Mouse (Mus musculus): ENCODE data around the gene Prkaca.
"Not testable (repeated sequence)": the region's sequence is repeated elsewhere in the genome, so short reads cannot be mapped to it uniquely, and the experiment has no call there.

Gene Prkaca

GRCm38 (mm10) chr8:83976101-83976630, 3.4 kb downstream of the Prkaca start:
- ATAC-seq (ENCODE audit: low TSS enrichment) = no peak

- ATAC-seq (ENCODE audit: low TSS enrichment) = no peak
These were observed 4.1 kb downstream of the Prkaca start for GRCm38 (mm10) chr8:83976779-83977350.

DNA sequence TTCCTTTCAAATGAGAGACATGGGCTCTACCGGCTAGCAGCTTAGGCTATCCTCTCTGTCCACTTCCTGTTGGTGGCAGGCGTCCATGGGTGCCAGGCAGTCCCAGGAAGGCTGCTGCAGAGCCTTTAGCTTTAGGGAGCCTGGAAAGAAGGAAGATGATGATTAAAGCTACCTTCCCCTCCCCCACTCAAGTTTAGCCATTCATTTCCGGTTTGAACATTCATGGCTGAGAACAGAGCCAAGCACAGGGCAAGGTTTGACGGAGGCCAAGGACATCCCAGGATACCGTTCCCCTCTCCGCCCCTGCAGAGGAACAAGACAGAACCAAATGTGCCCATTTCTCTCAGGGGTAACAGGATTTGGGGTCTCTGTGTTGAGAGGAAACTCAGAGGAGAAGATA, 4.9 kb downstream of the Prkaca start:
- ATAC-seq (ENCODE audit: low TSS enrichment) = no peak

GRCm38 (mm10) chr8:83978200-83978599, 5.4 kb downstream of the Prkaca start:
- no peak for ATAC-seq (ENCODE audit: low TSS enrichment)

DNA sequence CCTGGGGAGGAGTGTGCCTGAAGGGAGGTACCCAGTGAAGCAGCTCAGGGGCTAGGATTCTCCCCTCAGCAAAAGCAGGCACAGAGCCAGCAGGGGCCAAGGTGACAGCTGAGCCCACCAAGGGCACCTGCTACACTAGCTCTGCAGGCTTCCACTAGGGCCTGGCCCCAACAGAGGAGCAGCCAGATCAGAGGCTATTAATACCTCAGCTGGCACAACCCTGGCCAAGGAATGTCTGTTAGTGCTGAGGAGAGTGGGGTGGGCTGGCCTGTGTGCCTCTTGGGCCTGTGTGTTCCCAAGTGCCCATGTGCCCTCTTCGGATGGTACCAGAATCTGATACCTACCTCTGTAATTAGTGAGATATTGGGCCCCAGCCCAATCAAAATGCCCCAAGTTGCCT, 7.5 kb downstream of the Prkaca start:
- no peak for ATAC-seq (ENCODE audit: low TSS enrichment)

DNA sequence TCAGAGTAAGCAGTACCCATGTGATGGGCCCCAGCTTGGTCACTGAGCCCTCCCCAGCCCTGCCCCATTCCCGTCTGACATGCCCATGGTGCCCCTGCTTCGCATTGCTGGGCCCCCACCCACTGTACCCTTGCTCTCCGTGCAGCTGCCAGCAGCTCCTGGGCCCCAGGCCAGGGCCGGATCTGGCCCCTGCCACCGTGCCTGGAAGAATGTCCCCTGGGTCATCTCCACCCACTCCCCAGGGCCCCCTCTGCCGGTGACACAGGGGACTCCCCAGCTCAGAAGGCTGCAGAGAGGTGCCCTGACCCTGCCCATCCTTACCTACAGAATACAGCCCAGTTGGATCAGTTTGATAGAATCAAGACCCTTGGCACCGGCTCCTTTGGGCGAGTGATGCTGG, 8.1 kb downstream of the Prkaca start:
- no peak for ATAC-seq (ENCODE audit: low TSS enrichment)

DNA sequence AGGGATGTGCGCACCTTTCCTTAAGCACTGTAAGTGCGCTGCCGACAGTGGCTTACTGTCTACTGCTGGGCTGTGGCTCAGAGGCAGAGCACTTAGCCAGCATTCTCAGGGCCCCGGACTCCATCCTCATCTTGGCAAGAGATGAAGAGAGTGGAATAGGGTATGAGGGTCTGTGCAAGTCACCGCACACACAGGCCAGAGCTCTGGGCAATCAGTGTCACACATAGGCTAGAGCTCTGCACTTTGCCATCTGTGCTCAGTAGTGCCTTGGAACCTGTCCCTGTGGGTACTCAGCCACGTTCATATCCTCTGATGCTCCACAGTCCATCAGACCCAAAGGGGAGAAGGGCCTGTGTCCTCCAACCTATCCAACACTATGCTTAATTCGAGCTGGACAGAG, 8.7 kb downstream of the Prkaca start:
- no peak for ATAC-seq (ENCODE audit: low TSS enrichment)

DNA sequence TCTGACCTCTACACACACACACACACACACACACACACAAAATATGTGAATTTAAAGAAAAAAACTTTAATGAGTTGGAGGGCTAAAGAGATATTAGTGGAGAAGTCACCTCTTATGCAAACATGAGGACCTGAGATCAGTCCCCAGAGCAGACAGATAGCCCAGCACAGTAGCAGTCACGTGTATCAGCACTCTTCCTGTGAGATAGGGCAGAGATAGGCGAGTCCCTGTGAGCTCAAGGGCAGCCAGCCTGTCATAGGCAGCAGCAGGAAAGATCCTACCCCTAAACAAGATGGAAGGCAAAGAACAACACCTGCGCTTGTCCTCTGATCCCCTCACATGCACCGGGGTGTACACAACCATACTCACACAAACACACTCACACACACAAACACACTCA, 9.7 kb downstream of the Prkaca start:
- no peak for ATAC-seq (ENCODE audit: low TSS enrichment)

DNA sequence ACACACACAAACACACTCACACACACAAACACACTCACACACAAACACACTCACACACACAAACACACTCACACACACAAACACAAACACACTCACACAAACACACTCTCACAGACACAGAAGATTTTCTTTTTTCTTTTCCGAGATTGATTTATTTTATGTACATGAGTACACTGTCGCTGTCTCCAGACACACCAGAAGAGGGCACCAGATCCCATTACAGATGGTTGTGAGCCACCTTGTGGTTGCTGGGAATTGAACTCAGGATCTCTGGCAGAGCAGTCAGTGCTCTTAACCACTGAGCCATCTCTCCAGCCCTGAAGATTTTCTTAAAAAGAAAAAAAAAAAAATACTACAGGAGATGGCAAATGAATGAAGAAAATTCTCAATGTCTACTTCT, 10.4 kb downstream of the Prkaca start:
- not testable (repeated sequence) for ATAC-seq (ENCODE audit: low TSS enrichment)

- ATAC-seq (ENCODE audit: low TSS enrichment) = no peak
These were observed 16.4 kb downstream of the Prkaca start for GRCm38 (mm10) chr8:83989243-83989642.

GRCm38 (mm10) chr8:83990170-83990569, 17.4 kb downstream of the Prkaca start:
- no peak for ATAC-seq (ENCODE audit: low TSS enrichment)

DNA sequence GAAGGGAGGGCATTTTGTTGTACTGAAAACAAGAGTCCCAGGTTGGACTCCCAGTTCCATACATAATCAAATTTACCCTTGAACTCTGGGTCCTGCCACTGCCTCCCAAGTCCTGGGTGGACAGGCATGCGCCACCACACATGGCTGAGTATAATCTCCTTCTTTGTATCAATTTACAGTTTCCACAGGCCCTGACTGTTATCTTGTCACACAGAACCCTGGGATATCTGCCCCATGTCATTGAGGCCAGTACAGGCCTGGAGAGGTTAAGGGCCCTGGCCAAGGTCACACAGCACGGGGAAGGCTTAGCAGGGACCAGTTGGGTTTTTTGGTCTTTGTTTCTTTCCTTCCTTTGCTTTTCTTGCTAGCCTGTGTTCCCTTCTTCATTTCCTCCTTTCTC, 19.7 kb downstream of the Prkaca start:
- ATAC-seq (ENCODE audit: low TSS enrichment) = no peak

DNA sequence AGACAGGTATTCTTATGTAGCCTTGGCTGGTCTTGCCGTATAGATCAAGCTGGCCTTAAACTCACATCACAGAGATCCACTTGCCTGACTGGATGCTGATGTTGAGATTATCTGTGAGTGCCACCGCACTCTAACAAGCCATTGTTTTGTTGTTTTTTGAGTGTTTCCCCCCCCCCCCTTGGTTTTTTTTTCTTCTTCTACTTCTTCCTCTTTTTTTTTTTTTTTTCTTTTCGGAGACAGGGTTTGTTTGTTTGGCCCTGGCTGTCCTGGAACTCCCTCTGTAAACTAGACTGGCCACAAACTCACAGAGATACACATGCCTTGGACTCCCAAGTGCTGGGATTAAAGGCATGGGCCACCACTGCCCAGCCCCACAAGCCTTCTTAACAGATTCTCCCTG, 21.2 kb downstream of the Prkaca start:
- ATAC-seq (ENCODE audit: low TSS enrichment) = no peak

DNA sequence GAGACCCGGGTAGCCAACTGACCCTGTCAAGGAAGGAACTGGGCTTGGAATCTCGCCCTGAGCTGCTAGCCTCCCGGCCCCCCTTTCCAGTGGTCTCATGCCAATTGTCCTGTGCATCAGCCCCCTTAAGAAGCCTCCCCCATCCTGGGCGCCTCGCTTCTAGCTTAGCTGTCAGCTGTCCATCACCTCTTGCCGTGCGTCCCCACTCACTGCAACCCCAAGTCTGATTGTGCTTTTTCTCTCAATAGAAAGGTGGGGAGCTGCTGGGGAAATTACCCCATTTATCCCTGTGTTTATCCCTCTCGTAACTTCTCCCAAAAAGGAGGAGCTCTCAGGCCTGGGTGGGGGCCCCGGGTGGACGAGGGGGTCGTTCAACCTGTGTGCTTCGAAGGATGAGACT, 23.2 kb downstream of the Prkaca start:
- no peak for ATAC-seq (ENCODE audit: low TSS enrichment)

DNA sequence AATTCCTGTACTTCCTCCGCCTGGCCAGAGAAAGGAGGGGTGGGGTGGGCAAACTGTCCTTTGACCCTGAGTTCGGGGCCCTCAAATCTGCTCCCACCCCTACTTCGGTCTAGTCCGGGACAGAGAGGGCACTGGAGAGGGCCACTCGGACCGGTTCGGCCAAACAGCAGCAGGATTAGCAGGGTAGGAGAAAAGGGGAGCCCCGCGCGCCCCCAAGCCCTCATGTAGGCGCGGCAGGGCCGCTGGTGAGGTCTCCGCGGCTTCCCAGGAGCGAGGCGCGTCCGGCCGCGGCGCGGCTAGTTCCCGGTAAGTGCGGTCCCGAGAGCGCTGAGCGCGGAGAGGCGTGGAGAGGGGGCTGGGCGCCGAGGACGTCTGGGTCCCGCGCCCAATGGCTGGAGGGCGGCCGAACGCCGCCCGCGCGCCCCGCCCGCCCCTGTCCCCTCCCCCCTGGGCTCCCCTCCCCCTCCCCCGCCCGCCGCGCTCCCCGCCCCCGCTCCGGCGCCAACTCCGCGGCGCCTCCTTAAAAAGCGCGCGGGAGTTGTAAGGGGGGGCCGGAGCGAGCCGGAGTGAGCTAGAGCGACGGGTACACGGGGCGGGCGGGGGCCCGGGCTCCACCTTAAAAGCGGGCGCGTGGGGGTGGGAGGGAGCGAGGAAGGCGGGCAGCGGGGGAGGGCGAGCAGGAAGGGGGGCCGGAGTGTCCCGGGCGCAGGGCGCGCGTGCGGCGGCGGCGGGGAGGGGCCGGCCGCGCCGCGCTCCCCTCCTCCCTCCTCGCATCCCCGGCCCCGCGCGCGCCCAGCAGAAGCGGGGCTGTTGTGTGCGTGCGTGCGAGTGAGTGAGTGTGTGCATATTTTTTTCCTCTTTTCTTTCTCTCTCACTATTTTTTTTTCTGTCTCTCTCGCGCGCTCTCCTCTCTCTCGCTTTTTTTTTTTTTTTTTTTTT, 24.0 kb downstream of the Prkaca start:
- peak; percentile 34 for ATAC-seq (ENCODE audit: low TSS enrichment)

GRCm38 (mm10) chr8:83997511-83998141, 24.8 kb downstream of the Prkaca start, which contains the start of gene Samd1:
Samd1 (plus strand) TSS chr8:83997672.
- peak; percentile 20; the same call in 1 of the 2 replicates for ATAC-seq (ENCODE audit: low TSS enrichment)

DNA sequence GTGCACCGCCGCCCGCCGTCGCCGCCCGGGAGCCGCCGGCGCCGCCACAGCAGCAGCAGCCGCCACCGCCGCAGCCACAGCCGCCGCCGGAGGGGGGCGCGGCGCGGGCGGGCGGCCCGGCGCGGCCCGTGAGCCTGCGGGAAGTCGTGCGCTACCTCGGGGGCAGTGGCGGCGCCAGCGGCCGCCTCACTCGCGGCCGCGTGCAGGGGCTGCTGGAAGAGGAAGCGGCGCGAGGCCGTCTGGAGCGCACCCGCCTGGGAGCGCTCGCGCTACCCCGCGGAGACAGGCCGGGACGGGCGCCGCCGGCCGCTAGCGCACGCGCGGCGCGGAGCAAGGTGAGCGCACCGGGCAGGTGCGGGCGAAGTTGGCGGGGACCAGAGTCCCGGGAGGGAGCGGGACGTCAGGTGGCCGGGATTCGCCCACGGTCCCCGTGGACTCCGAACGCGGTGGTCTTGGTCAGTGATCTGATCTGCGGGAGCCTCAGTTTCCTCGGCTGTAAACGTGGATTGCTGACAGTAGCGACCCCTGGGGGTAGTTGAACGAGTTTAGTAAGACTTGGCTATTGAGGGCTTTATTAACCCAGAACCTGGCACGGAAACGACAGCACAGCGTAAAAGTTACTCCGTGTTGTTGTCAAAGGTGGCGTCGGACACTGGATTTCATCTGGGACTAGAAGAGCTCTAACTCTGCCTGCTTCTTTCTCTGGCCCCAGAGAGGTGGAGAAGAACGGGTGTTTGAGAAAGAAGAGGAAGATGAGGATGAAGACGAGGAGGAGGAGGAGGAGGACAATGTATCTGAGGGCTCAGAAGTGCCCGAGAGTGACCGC, 25.7 kb downstream of the Prkaca start:
- peak; percentile 36 for ATAC-seq (ENCODE audit: low TSS enrichment)

DNA sequence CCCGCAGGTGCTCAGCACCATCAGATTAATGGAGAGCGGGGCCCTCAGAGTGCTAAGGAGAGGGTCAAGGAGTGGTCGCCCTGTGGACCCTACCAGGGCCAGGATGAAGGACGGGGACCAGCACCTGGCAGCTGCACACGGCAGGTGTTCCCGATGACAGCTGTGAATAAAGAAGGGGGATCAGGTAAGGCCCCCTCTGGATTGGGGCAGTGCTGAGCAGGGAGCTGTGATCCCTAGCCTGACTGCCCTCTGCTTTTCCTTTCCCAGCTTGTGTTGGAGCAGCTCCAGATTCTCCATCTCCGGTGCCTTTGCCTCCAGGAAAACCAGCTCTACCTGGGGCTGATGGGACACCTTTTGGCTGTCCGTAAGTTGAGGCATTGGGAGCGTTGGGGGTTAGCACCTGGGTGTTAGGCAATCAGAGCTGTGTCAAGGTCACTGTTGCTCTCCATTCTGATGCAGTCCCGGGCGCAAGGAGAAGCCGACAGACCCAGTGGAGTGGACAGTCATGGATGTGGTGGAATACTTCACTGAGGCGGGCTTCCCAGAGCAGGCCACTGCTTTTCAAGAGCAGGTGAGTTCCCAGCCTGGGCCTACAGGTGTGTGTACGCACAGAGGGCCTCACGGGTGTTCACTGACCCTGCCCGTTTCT, 26.4 kb downstream of the Prkaca start:
- ATAC-seq (ENCODE audit: low TSS enrichment) = no peak

DNA sequence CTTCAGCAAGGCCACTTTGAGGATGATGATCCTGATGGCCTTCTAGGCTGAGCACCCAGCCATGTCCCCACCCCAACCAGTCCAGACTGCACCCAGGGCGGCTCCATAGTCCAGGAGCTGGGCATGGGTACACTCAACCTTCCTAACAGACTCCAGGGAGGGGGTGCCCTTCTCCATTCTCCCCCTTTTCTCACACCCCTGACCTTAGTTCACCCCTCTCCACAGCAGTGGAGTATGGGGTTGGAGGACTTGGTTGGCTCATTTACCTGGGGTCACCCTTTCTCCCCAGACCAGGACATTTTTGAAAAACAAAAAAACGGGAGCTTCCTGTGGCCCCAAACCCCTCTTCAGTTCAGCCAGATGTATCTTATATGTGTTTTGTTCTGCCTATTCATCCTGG, 27.0 kb downstream of the Prkaca start:
- ATAC-seq (ENCODE audit: low TSS enrichment) = no peak

GRCm38 (mm10) chr8:84001281-84002000, 28.6 kb downstream of the Prkaca start, which contains the start of gene 1700067K01Rik:
1700067K01Rik (plus strand) TSS chr8:84001502.
- ATAC-seq (ENCODE audit: low TSS enrichment) = no peak
